Mouse (Mus musculus) left cerebral cortex, adult 2 months (tissue): ENCODE results near the gene Gusb. TPM values are rescaled to one million over a fixed set of nuclear protein-coding genes. Genes with fewer than 3 reads are reported as not detected.

Experiments used
- DNase-seq, 2 experiments: peaks; one replicate each; pipeline ENCODE4 v3.0.0; 2021 to 2022; ENCODE audit warnings: low spot score in 2 of 2, mixed read lengths in 1 of 2; ENCODE audit errors: extremely low spot score in 1 of 2
- H3K27ac ChIP-seq: fragments of 200-600 bp; 2 replicates; pipeline ENCODE4 v1.8.1; 2022
- H3K4me3 ChIP-seq: fragments of 200-600 bp; 2 replicates; pipeline ENCODE4 v1.8.1; 2022
- CTCF ChIP-seq: fragments of 200-600 bp; IDR thresholded peaks from 2 replicates; pipeline ENCODE4 v1.8.1; 2022; ENCODE audit warnings: antibody characterized with exemption, mild to moderate bottlenecking, moderate library complexity
- intact Hi-C: fragments of 180-260 bp; cut with DNase I; formaldehyde crosslinking; loops from one replicate; pipeline ENCODE4 v1.15.1; 2025
- total RNA-seq, 2 experiments: library from RNA; stranded (reverse); gene quantifications; 2 replicates each; pipeline ENCODE4 v1.2.3; 2021

Gene Gusb
- total RNA-seq, 2 experiments from 2014 or later, result 10.3 to 12.2 TPM

DNA sequence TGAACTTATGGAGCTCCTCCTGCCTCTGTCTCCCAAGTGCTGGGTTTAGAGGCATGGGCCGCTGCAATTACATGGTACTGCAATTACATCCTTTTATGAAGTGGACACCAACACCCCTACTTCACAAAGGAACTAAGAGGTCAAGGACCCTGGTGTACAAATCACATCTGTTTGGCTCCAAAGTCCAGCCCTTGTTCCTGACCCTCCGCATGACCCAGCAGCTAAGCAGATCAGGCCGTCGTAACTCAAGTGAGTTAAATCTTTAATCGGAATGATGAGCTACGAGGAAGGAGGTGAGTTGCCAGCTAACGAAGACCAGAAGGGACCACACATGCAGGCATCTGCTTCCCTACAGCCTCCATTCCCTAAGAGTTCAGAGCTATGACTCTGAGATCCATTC lies 19.5 kb upstream of the Gusb start:
- Histone ChIP-seq H3K4me3 (no peak overlapping the region), H3K27ac (no peak overlapping the region)
- no peak for TF ChIP-seq CTCF
- intact Hi-C loops, result no loop called here
- no peak for DNase-seq

DNA sequence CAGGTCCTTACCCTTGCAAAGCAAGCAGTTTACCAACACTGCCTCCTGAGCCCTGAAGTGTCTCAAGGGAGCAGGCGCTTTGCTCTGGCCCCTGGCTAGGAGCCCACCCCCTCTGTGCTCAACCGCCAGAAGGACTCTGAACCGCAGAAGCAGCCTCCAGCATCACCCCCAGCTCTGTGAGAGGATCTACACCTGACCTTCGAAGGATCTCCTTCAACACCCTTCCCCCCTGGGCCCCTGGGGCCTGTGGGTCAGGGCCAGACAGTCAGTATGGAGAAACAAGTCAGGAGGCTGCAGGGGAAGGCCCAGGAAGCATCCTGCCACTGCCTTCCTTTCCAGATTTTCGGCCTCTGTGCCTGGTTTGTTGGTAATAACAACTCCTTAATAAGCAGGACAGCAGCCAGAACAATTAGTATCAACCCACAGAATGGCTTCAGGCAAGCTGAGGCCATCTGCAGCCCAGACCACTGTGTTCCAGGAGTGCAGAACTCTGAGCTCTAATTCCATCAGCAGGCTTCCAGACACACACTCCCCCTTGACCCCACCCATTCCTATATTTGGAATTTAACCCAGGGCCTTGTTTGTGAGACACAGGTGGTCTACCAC lies 18.6 kb upstream of the Gusb start:
- intact Hi-C loops, result no loop called here
- Histone ChIP-seq H3K27ac (no peak overlapping the region), H3K4me3 (no peak overlapping the region)
- TF ChIP-seq CTCF, result no peak
- DNase-seq, result no peak

GRCm38 (mm10) chr5:130019461-130019860 lies 16.6 kb upstream of the Gusb start:
- Histone ChIP-seq H3K27ac (no peak overlapping the region), H3K4me3 (no peak overlapping the region)
- no peak for TF ChIP-seq CTCF
- DNase-seq, result no peak
- intact Hi-C loops, result no loop called here

GRCm38 (mm10) chr5:130015104-130015503 lies 12.3 kb upstream of the Gusb start:
- intact Hi-C loops, result no loop called here
- Histone ChIP-seq H3K4me3 (no peak overlapping the region), H3K27ac (no peak overlapping the region)
- no peak for DNase-seq
- TF ChIP-seq CTCF, result no peak; the same call in 1 of the 2 replicates

- H3K27ac ChIP-seq, result no peak overlapping the region
- H3K4me3 ChIP-seq, result no peak overlapping the region
- DNase-seq, result no peak
- peak; percentile 50 for TF ChIP-seq CTCF
- intact Hi-C loops, result no loop called here
Measured at GRCm38 (mm10) chr5:130010961-130011360, 8.1 kb upstream of the Gusb start.

DNA sequence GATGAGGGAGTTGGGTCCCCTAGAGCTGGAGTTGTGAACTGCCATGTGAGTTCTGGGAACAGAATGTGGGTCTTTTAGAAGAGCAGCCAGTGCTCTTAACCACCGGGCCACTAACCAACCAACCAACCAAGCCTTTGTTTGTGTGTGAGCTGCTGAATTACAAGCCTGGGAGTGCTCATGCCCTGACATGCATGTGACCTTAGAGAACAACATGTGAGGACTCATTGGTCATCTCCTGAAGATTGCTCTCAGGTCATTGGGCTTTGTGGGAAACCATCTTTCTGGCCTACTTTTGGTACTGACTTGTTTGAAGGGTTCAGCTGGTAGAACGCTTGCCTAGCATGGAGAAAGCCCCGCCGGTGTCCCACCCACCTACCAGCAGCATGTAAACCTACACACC lies 6.9 kb upstream of the Gusb start:
- no peak overlapping the region for H3K27ac ChIP-seq
- TF ChIP-seq CTCF, result no peak
- no peak for DNase-seq
- intact Hi-C loops, result no loop called here
- H3K4me3 ChIP-seq, result no peak overlapping the region

DNA sequence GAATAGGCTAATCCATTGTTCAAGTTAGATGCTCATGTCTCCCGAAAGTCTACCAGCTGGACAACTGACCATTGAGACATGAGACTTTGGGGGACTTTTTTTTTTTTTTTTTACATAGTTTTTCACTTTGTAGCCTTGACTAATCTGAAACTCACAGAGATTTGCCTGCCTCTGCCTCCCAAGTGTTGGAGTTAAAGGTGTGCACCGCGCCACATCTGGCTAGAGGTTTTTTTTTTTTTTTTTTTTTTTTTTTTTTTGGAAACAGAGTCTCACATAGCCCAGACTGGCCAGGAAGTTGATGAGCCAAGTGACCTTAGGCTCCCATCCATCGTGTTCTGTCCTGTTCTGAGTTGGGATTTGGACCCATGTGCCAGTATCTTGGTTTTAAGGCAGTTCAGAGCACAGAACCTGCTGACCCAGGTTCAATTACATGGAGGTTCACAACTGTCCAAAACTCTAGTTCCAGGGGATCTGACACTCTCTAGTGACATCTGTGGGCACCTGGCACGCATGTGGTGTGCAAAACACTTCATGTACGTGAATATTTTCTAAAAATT lies 5.3 kb upstream of the Gusb start:
- no peak overlapping the region for H3K4me3 ChIP-seq
- no peak for TF ChIP-seq CTCF
- intact Hi-C loops, result no loop called here
- H3K27ac ChIP-seq, result no peak overlapping the region
- DNase-seq, result no peak

- DNase-seq, result no peak
- Histone ChIP-seq H3K4me3 (no peak overlapping the region), H3K27ac (no peak overlapping the region)
- TF ChIP-seq CTCF, result peak; percentile 66
- intact Hi-C loops, result no loop called here
Measured at GRCm38 (mm10) chr5:130007344-130007743, 4.5 kb upstream of the Gusb start.

GRCm38 (mm10) chr5:130003229-130003628 lies 380 bp upstream of the Gusb start:
- intact Hi-C loops, result no loop called here
- TF ChIP-seq CTCF, result no peak
- DNase-seq, result no peak
- Histone ChIP-seq H3K4me3 (peak overlapping the region; percentile 71), H3K27ac (peak overlapping the region; percentile 73)

- no peak for DNase-seq
- Histone ChIP-seq H3K27ac (no peak overlapping the region), H3K4me3 (no peak overlapping the region)
- no peak for TF ChIP-seq CTCF
- intact Hi-C loops, result no loop called here
Measured at GRCm38 (mm10) chr5:130001356-130001987, 1.4 kb downstream of the Gusb start.

DNA sequence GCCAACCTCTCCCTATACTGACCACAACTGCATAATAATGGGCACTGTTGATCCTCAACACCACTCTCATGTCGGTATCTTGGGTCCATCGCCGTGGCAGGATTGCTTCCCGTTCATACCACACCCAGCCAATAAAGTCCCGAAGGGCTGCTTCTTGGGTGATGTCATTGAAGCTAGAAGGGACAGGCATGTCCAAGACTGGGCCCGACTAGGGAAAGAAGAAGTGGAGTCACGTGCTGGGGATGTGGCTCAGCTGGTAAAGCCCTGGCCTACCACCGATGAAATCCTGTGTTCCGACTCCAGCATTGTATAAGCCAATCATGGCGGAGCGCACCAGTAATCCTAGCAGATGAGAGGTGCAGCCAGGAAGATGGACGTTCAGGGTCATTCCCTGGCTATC lies 2.1 kb downstream of the Gusb start:
- H3K4me3 ChIP-seq, result no peak overlapping the region
- no peak for TF ChIP-seq CTCF
- no peak for DNase-seq
- no peak overlapping the region for H3K27ac ChIP-seq
- intact Hi-C loops, result no loop called here

- no peak overlapping the region for H3K4me3 ChIP-seq
- H3K27ac ChIP-seq, result no peak overlapping the region
- peak; percentile 47 to 60 for DNase-seq
- intact Hi-C loops, result no loop called here
- peak; percentile 81 for TF ChIP-seq CTCF
Measured at GRCm38 (mm10) chr5:129999097-129999496, 3.8 kb downstream of the Gusb start.

GRCm38 (mm10) chr5:129997700-129998099 lies 5.1 kb downstream of the Gusb start:
- TF ChIP-seq CTCF, result peak; percentile 7; the same call in 1 of the 2 replicates
- no peak for DNase-seq
- intact Hi-C loops, result no loop called here
- Histone ChIP-seq H3K27ac (no peak overlapping the region), H3K4me3 (no peak overlapping the region)
